Mouse (Mus musculus) heart, embryonic 15.5 days (tissue): ENCODE results near the gene Mrtfb. TPM values are rescaled to one million over a fixed set of nuclear protein-coding genes. Genes with fewer than 3 reads are reported as not detected.

ENCODE experiments used
- ATAC-seq: fragments of 200-750 bp; cut with Nextera tagmentation; replicated peaks from 2 replicates; pipeline ENCODE4 v1.8.0; 2017; ENCODE audit warnings: low read depth, moderate TSS enrichment; ENCODE audit not compliant: insufficient number of reproducible peaks, insufficient read depth, low FRiP score
- H3K27ac ChIP-seq: fragments of 300-500 bp; sonication (generic); 2 replicates; pipeline ENCODE4 v1.5.1; 2015; ENCODE audit warnings: mild to moderate bottlenecking, inconsistent platforms
- H3K27me3 ChIP-seq: fragments of 300-500 bp; sonication (generic); 2 replicates; pipeline ENCODE4 v1.6.1; 2015; ENCODE audit warnings: inconsistent platforms
- H3K36me3 ChIP-seq: fragments of 300-500 bp; sonication (generic); 2 replicates; pipeline ENCODE4 v1.6.1; 2015; ENCODE audit warnings: mild to moderate bottlenecking, inconsistent platforms
- H3K4me1 ChIP-seq: fragments of 300-500 bp; sonication (generic); replicated peaks from 2 replicates; pipeline ENCODE4 v1.6.1; 2015; ENCODE audit warnings: inconsistent platforms
- H3K4me2 ChIP-seq: fragments of 300-500 bp; sonication (generic); 2 replicates; pipeline ENCODE4 v1.6.1; 2015; ENCODE audit warnings: inconsistent platforms, mild to moderate bottlenecking, moderate library complexity
- H3K4me3 ChIP-seq: fragments of 300-500 bp; sonication (generic); 2 replicates; pipeline ENCODE4 v1.5.1; 2015; ENCODE audit warnings: mild to moderate bottlenecking, inconsistent platforms
- H3K9ac ChIP-seq: fragments of 300-500 bp; sonication (generic); 2 replicates; pipeline ENCODE4 v1.6.1; 2015; ENCODE audit warnings: mild to moderate bottlenecking, inconsistent platforms
- H3K9me3 ChIP-seq: fragments of 300-500 bp; sonication (generic); replicated peaks from 2 replicates; pipeline ENCODE4 v1.6.1; 2016; ENCODE audit warnings: inconsistent platforms
- WGBS: fragments of 180-500 bp; shearing (Covaris S2); methylation state at CpG from one replicate; pipeline ENCODE4 v1.1.7; 2015; ENCODE audit warnings: mixed read lengths; 5-methylcytosine and 5-hydroxymethylcytosine counted together
- polyA plus RNA-seq: library from polyadenylated mRNA; unstranded; fragments of >200 nt; fragmentation: Nextera tagmentation; extraction: Ambion mirVana; gene quantifications from 2 replicates; pipeline ENCODE4 v1.2.1, GENCODE M21; 2015

The Mrtfb gene
- polyA plus RNA-seq, 1 experiment from 2014 or later = 14.0 TPM

DNA sequence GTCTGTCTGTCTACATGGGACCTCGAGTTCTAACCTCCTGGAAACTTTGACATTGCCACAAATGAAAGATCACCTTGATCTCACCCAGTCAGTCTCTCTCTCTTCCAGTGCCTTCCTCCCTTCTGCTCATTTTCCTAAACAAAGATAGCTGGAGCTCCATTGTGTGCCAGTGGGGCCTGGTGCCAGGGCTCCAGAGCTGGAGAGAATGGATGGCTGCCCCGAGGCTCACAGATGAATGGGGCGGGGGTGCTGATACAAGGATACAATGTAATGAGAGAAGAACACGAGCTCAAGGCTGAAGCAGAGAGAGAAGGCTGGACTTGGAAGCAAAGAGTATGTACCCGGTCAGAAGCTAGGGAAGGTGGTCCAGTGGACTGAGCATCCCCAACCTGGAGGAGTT is 189.2 kb downstream of the Mrtfb start:
- Histone ChIP-seq H3K9ac (no peak overlapping the region), H3K4me1 (peaks cover 21% of the 10 kb centered on the region), H3K27ac (no peak overlapping the region), H3K9me3 (no peaks in the 10 kb centered on the region), H3K27me3 (no peaks in the 10 kb centered on the region), H3K4me3 (no peak overlapping the region), H3K36me3 (no peaks in the 10 kb centered on the region), H3K4me2 (no peak overlapping the region)
- 69% methylated on average over 5 of the region's 5 CpGs for WGBS
- ATAC-seq = no peak

DNA sequence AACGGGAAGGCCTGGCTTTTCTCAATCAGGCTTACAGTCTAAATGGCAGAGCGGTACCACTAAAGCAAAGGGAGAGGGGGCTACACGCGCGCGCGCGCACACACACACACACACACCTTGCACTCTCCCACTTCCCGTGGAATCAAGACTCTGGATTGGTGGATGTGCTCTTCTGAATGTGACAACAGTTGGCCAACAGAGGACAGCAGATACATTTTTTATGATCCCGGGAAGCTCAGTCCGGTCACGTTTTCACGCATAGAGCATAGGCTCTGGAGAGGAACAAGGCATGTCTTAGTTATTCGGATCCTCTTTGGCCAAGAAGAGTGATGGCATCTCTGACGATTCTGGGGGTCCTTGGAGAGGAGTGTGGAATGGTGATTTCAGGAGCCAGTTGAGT is 190.2 kb downstream of the Mrtfb start:
- no peak for ATAC-seq
- WGBS = 22% methylated on average over 15 of the region's 15 CpGs
- H3K9ac ChIP-seq = peak overlapping the region; percentile 79; the same call in 1 of the 2 replicates
- H3K9me3 ChIP-seq = no peaks in the 10 kb centered on the region
- H3K4me1 ChIP-seq = peaks cover 21% of the 10 kb centered on the region
- no peak overlapping the region for H3K27ac ChIP-seq
- H3K36me3 ChIP-seq = no peaks in the 10 kb centered on the region
- peak overlapping the region; percentile 79 for H3K4me3 ChIP-seq
- no peaks in the 10 kb centered on the region for H3K27me3 ChIP-seq
- H3K4me2 ChIP-seq = peak overlapping the region; percentile 86

DNA sequence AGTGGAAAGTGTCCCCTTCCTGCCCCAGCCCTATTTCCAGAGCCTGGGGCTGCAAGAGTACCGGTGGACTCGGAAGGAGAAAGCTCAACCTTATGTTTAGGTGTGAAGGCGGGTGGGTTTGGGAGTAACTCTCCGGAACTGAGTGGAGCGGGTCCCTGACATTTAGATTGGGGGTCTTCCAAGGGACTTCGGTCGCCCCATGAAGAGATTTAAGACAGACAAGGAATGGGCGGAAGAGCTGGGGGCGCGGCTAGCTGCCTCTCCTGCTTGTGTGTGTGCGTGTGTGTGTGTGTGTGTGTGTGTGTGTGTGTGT is 190.6 kb downstream of the Mrtfb start:
- peak overlapping the region; percentile 86 for H3K4me2 ChIP-seq
- WGBS = 3% methylated on average over 11 of the region's 11 CpGs
- H3K4me1 ChIP-seq = peaks cover 23% of the 10 kb centered on the region
- no peak overlapping the region for H3K27ac ChIP-seq
- no peak for ATAC-seq
- H3K4me3 ChIP-seq = peak overlapping the region; percentile 79
- no peaks in the 10 kb centered on the region for H3K27me3 ChIP-seq
- H3K36me3 ChIP-seq = no peaks in the 10 kb centered on the region
- H3K9me3 ChIP-seq = no peaks in the 10 kb centered on the region
- peak overlapping the region; percentile 79 for H3K9ac ChIP-seq

DNA sequence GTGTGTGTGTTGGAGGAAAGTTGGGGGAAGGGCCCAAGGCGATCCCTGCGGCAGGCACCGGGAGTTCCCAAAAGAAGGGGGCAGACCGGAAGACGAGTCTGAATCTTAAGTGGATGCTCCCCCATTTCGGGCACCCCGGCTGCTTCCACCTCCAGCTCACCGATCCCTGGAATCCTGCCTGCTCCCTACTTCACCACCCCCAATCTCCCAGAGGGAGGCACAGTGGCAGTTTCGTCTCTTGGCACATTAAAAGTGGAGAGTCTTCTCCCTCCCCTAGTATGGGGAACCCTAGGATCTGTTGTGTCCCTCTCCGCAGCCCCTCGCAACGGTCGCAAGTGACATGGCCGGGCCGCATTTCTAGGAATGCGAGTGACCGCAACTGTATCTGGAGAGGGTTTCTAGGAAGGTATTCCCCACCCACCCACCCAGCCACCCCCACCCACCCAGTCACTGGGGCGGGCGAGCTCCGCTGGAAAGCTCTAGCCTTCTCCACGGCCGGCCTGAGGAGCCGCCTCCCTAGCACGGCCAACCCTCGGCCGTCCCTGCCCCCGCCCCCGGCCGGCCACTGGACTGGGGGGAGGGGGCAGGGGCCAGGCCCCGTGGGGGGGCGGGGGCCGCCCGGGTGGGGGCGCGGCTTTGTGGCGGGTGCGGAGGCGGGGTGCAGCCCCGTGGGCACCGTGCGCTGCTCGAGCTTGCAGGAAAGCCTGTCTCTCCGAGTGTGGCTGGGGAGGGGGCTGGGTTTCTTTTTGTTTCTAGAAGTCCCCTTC is 191.2 kb downstream of the Mrtfb start:
- no peaks in the 10 kb centered on the region for H3K9me3 ChIP-seq
- peak overlapping the region; percentile 86 for H3K4me2 ChIP-seq
- under 1% methylated on average over 29 of the region's 43 CpGs for whole genome bisulfite sequencing
- no peaks in the 10 kb centered on the region for H3K27me3 ChIP-seq
- peak overlapping the region; percentile 59 for H3K27ac ChIP-seq
- peak; percentile 83 for ATAC-seq
- peaks cover 25% of the 10 kb centered on the region for H3K4me1 ChIP-seq
- peak overlapping the region; percentile 79 for H3K4me3 ChIP-seq
- peak overlapping the region; percentile 79 for H3K9ac ChIP-seq
- H3K36me3 ChIP-seq = no peaks in the 10 kb centered on the region

DNA sequence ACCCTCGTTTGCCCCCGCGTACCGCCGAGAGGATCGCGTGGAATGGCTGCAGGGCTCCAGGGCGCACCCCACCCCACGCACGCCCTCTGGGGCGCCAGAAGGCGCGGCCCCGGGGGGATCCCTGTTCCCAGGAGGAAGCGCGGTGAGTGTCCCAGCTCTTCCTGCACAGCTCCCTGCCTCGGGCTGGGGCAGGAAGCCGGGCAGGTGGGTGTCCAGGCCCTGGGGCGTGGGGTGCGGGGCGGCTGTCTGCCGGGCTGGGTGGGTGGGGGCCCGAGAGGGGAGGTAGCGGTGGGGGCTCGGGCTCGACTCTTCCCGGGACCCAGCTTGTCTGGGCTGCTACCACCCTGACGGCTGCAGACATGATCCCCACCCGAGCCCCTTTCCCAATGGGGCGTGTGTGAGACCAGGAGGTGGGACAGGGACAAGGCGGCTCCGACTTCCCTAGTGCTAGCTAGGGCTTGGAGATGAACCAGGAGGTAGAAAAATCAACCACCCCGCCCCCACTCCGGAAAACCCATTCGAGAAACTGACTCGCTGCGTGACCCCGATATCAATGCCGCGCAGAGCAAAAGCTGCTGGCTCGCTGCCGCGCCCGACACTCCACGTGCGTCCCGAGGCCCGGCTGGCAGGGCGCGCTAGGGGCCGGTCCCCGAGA is 191.9 kb downstream of the Mrtfb start:
- peak overlapping the region; percentile 79 for H3K4me3 ChIP-seq
- H3K9me3 ChIP-seq = no peaks in the 10 kb centered on the region
- H3K4me1 ChIP-seq = peaks cover 25% of the 10 kb centered on the region
- H3K9ac ChIP-seq = peak overlapping the region; percentile 79
- H3K36me3 ChIP-seq = no peaks in the 10 kb centered on the region
- peak overlapping the region; percentile 59 for H3K27ac ChIP-seq
- ATAC-seq = peak; percentile 59
- H3K27me3 ChIP-seq = no peaks in the 10 kb centered on the region
- H3K4me2 ChIP-seq = peak overlapping the region; percentile 86
- under 1% methylated on average over 52 of the region's 52 CpGs for WGBS

- H3K4me2 ChIP-seq = peak overlapping the region; percentile 86
- 23% methylated on average over 8 of the region's 8 CpGs for WGBS
- peak overlapping the region; percentile 79 for H3K4me3 ChIP-seq
- H3K36me3 ChIP-seq = no peaks in the 10 kb centered on the region
- ATAC-seq = no peak
- peak overlapping the region; percentile 79 for H3K9ac ChIP-seq
- peaks cover 25% of the 10 kb centered on the region for H3K4me1 ChIP-seq
- no peaks in the 10 kb centered on the region for H3K27me3 ChIP-seq
- H3K9me3 ChIP-seq = no peaks in the 10 kb centered on the region
- H3K27ac ChIP-seq = no peak overlapping the region
Measured at GRCm38 (mm10) chr16:13448706-13449090, 192.4 kb downstream of the Mrtfb start.

DNA sequence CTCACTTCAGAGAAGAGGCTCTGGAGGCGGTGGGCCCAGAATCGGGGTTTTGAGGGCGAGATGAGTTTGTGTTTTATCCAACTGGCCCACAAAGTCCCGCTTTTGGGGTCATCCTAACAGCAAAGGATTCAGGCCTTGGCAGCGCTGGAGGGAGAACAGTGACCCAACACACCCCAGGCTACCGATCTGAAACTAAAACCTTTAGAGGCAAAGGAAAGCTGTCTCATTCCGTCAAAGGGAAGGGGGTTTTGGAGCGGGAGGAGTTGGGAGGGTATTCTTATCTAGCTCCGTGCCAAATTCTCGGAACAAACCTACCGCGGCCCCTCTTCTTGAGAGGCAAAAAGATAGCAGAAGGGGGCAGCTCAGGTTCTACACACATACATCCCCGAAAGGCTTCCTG is 193.2 kb downstream of the Mrtfb start:
- Histone ChIP-seq H3K36me3 (no peaks in the 10 kb centered on the region), H3K27ac (no peak overlapping the region), H3K4me1 (peaks cover 25% of the 10 kb centered on the region), H3K9me3 (no peaks in the 10 kb centered on the region), H3K4me2 (peak overlapping the region; percentile 86), H3K9ac (peak overlapping the region; percentile 6; the same call in 1 of the 2 replicates), H3K27me3 (no peaks in the 10 kb centered on the region), H3K4me3 (peak overlapping the region; percentile 79)
- 21% methylated on average over 13 of the region's 13 CpGs for WGBS
- ATAC-seq = no peak

- ATAC-seq = no peak
- 49% methylated on average over 7 of the region's 7 CpGs for WGBS
- no peaks in the 10 kb centered on the region for H3K27me3 ChIP-seq
Measured at GRCm38 (mm10) chr16:13450831-13451230, 194.6 kb downstream of the Mrtfb start.

GRCm38 (mm10) chr16:13451991-13452390 is 195.7 kb downstream of the Mrtfb start:
- H3K4me3 ChIP-seq = no peak overlapping the region
- 93% methylated on average over 4 of the region's 4 CpGs for whole genome bisulfite sequencing
- H3K4me1 ChIP-seq = peaks cover 17% of the 10 kb centered on the region
- no peaks in the 10 kb centered on the region for H3K9me3 ChIP-seq
- ATAC-seq = no peak
- no peak overlapping the region for H3K4me2 ChIP-seq
- no peaks in the 10 kb centered on the region for H3K27me3 ChIP-seq
- no peaks in the 10 kb centered on the region for H3K36me3 ChIP-seq
- no peak overlapping the region for H3K27ac ChIP-seq
- no peak overlapping the region; the same call in 1 of the 2 replicates for H3K9ac ChIP-seq

More at GRCm38 (mm10) chr16:13450831-13451230, 194.6 kb downstream of the Mrtfb start:
- H3K36me3 ChIP-seq = no peaks in the 10 kb centered on the region
- no peak overlapping the region for H3K27ac ChIP-seq
- no peak overlapping the region for H3K4me3 ChIP-seq
- no peak overlapping the region for H3K4me2 ChIP-seq
- peaks cover 25% of the 10 kb centered on the region for H3K4me1 ChIP-seq
- no peaks in the 10 kb centered on the region for H3K9me3 ChIP-seq
- no peak overlapping the region for H3K9ac ChIP-seq

DNA sequence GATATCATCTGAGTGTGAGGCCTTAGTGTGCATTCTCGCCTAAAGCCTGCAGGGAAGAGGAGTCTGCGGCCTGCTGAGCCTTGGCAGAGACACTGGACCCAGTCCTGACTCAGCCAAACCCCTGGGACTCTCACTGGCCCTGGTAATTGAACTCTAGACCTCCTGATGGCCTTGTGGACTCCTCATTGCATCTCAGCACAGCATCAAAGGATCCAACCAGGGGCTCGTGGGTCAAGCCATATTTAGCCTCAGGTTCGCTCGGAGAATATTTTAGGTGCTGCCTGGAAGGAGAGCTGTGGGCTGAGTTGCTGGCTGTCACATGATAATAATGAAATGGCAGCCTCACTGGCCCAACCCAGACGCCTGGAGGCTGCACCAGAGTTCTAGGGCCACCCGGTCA is 196.4 kb downstream of the Mrtfb start:
- Histone ChIP-seq H3K36me3 (no peaks in the 10 kb centered on the region), H3K9me3 (no peaks in the 10 kb centered on the region), H3K27ac (no peak overlapping the region), H3K9ac (no peak overlapping the region), H3K4me1 (peaks cover 17% of the 10 kb centered on the region), H3K4me2 (no peak overlapping the region), H3K4me3 (no peak overlapping the region), H3K27me3 (no peaks in the 10 kb centered on the region)
- WGBS = 84% methylated on average over 7 of the region's 7 CpGs
- ATAC-seq = no peak

DNA sequence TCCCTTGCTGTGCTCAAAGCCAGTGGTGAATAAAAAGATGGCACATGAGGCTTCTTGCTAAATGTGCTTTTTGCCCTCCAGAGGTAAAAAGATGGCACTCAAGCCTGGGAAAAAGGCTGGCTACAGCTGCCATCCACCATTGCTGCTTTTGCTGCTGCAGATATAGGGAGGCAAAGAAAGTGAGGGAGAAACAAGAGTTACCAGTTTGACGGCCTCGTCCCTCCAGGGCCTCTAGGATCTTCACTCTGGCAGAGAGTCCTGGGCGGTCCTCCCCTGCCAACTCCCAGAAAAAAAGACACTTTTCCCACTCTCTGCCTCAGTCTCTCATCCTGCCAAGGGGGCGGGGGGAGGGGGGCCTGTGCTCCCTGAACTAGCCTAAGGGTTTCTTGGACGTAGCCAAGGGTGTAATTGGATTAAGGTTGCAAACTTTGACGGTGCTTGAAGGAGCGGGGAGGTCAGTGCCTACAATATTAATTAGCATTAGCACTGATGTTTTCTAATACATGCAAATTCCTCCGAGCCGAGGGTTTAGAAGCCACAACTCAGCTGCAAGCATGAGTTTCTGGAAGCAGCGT is 197.8 kb downstream of the Mrtfb start:
- Histone ChIP-seq H3K4me1 (peaks cover 11% of the 10 kb centered on the region; the same call in 1 of the 2 replicates), H3K4me3 (no peak overlapping the region), H3K9me3 (no peaks in the 10 kb centered on the region), H3K4me2 (no peak overlapping the region), H3K27me3 (no peaks in the 10 kb centered on the region), H3K9ac (no peak overlapping the region), H3K27ac (no peak overlapping the region), H3K36me3 (no peaks in the 10 kb centered on the region)
- no peak for ATAC-seq
- WGBS = 67% methylated on average over 10 of the region's 10 CpGs
